Mouse (Mus musculus): ENCODE data around the gene Ccpg1.
A peak's percentile ranks its signal among the peaks of the same experiment; 100 is the strongest.

Ccpg1 gene

GRCm38 (mm10) chr9:72992576-72992975 is 7.3 kb downstream of the Ccpg1 start:
- no peak for DNase-seq (ENCODE audit: low spot score in 2 of 2)

- no peak for DNase-seq (ENCODE audit: low spot score in 2 of 2)
These were observed 10.9 kb downstream of the Ccpg1 start for GRCm38 (mm10) chr9:72996167-72996566.

GRCm38 (mm10) chr9:72996806-72997205 is 11.6 kb downstream of the Ccpg1 start:
- no peak for DNase-seq (ENCODE audit: low spot score in 2 of 2)

- no peak for DNase-seq (ENCODE audit: low spot score in 2 of 2)
These were observed 15.3 kb downstream of the Ccpg1 start for GRCm38 (mm10) chr9:73000487-73000886.

GRCm38 (mm10) chr9:73001314-73002011 is 16.2 kb downstream of the Ccpg1 start:
- DNase-seq (ENCODE audit: low spot score in 2 of 2) = no peak

GRCm38 (mm10) chr9:73002177-73002576 is 16.9 kb downstream of the Ccpg1 start:
- DNase-seq (ENCODE audit: low spot score in 2 of 2) = no peak

- no peak for DNase-seq (ENCODE audit: low spot score in 2 of 2)
These were observed 18.8 kb downstream of the Ccpg1 start for GRCm38 (mm10) chr9:73004076-73004475.

- no peak for DNase-seq (ENCODE audit: low spot score in 2 of 2)
These were observed 19.9 kb downstream of the Ccpg1 start for GRCm38 (mm10) chr9:73005106-73005505.

- no peak for DNase-seq (ENCODE audit: low spot score in 2 of 2)
These were observed 20.9 kb downstream of the Ccpg1 start for GRCm38 (mm10) chr9:73006175-73006574.

- no peak for DNase-seq (ENCODE audit: low spot score in 2 of 2)
These were observed 23.2 kb downstream of the Ccpg1 start for GRCm38 (mm10) chr9:73008384-73008783.

- no peak for DNase-seq (ENCODE audit: low spot score in 2 of 2)
These were observed 27.4 kb downstream of the Ccpg1 start for GRCm38 (mm10) chr9:73012629-73013028.

- no peak for DNase-seq (ENCODE audit: low spot score in 2 of 2)
These were observed 29.5 kb downstream of the Ccpg1 start for GRCm38 (mm10) chr9:73014724-73015123.

GRCm38 (mm10) chr9:73019841-73020240 is 34.6 kb downstream of the Ccpg1 start:
- no peak for DNase-seq (ENCODE audit: low spot score in 2 of 2)

GRCm38 (mm10) chr9:73020566-73021097 is 35.4 kb downstream of the Ccpg1 start:
- DNase-seq (ENCODE audit: low spot score in 2 of 2) = no peak

GRCm38 (mm10) chr9:73025818-73026636 is 40.8 kb downstream of the Ccpg1 start:
- no peak for DNase-seq (ENCODE audit: low spot score in 2 of 2)

GRCm38 (mm10) chr9:73030443-73030842 is 45.2 kb downstream of the Ccpg1 start:
- no peak for DNase-seq (ENCODE audit: low spot score in 2 of 2)

GRCm38 (mm10) chr9:73031421-73031820 is 46.2 kb downstream of the Ccpg1 start:
- no peak for DNase-seq (ENCODE audit: low spot score in 2 of 2)

- DNase-seq (ENCODE audit: low spot score in 2 of 2) = no peak
These were observed 48.2 kb downstream of the Ccpg1 start for GRCm38 (mm10) chr9:73033406-73033805.

- DNase-seq (ENCODE audit: low spot score in 2 of 2) = peak; percentile 87 to 88
These were observed 54.2 kb downstream of the Ccpg1 start for GRCm38 (mm10) chr9:73039222-73039945.

- DNase-seq (ENCODE audit: low spot score in 2 of 2) = no peak
These were observed 54.9 kb downstream of the Ccpg1 start, which contains the start of gene Pigb for GRCm38 (mm10) chr9:73040080-73040479. TSS of gene Pigb (minus strand) at chr9:73040378.

GRCm38 (mm10) chr9:73044146-73045079 is 59.2 kb downstream of the Ccpg1 start, which contains the start of gene Rab27a:
TSS of gene Rab27a (plus strand) at chr9:73044854.
- peak; percentile 59 to 77 for DNase-seq (ENCODE audit: low spot score in 2 of 2)
